Mouse (Mus musculus): ENCODE measurements around the gene Gmppa. TPM values are rescaled to one million over a fixed set of nuclear protein-coding genes. Genes with fewer than 3 reads are reported as not detected.

Gmppa gene
- polyA plus RNA-seq, 1 experiment: 70.6 TPM

- H3K4me3 ChIP-seq (ENCODE audit: insufficient read depth, low read length): no peak overlapping the region
- no peaks in the 10 kb centered on the region for H3K4me1 ChIP-seq (ENCODE audit: control insufficient read depth, insufficient read depth, low read length)
- TF ChIP-seq CTCF (IDR thresholded peaks at IDR 0.05; ENCODE audit: borderline replicate concordance, insufficient read depth, low read length) (no peak), POLR2A (IDR thresholded peaks at IDR 0.05; ENCODE audit: low read depth, low read length) (no peak)
- H3K27ac ChIP-seq (ENCODE audit: insufficient read depth, low read length): no peak overlapping the region
Measured at GRCm38 (mm10) chr1:75422216-75422822, 13.4 kb upstream of the Gmppa start.

GRCm38 (mm10) chr1:75422823-75423471 lies 12.8 kb upstream of the Gmppa start:
- no peak overlapping the region for H3K4me3 ChIP-seq (ENCODE audit: insufficient read depth, low read length)
- H3K27ac ChIP-seq (ENCODE audit: insufficient read depth, low read length): no peak overlapping the region
- no peak for TF ChIP-seq CTCF (IDR thresholded peaks at IDR 0.05; ENCODE audit: borderline replicate concordance, insufficient read depth, low read length)
- TF ChIP-seq POLR2A (IDR thresholded peaks at IDR 0.05; ENCODE audit: low read depth, low read length): no peak
- no peaks in the 10 kb centered on the region for H3K4me1 ChIP-seq (ENCODE audit: control insufficient read depth, insufficient read depth, low read length)

GRCm38 (mm10) chr1:75423780-75424390 lies 11.8 kb upstream of the Gmppa start:
- Histone ChIP-seq H3K4me1 (ENCODE audit: control insufficient read depth, insufficient read depth, low read length) (no peaks in the 10 kb centered on the region), H3K4me3 (ENCODE audit: insufficient read depth, low read length) (no peak overlapping the region), H3K27ac (ENCODE audit: insufficient read depth, low read length) (no peak overlapping the region)
- no peak for TF ChIP-seq POLR2A (IDR thresholded peaks at IDR 0.05; ENCODE audit: low read depth, low read length)

- Histone ChIP-seq H3K4me3 (ENCODE audit: insufficient read depth, low read length) (no peak overlapping the region), H3K4me1 (ENCODE audit: control insufficient read depth, insufficient read depth, low read length) (no peaks in the 10 kb centered on the region), H3K27ac (ENCODE audit: insufficient read depth, low read length) (no peak overlapping the region)
- peak; percentile 49 for TF ChIP-seq CTCF (IDR thresholded peaks at IDR 0.05; ENCODE audit: borderline replicate concordance, insufficient read depth, low read length)
- TF ChIP-seq POLR2A (IDR thresholded peaks at IDR 0.05; ENCODE audit: low read depth, low read length): no peak
Measured at GRCm38 (mm10) chr1:75425796-75426471, 9.8 kb upstream of the Gmppa start.

GRCm38 (mm10) chr1:75438782-75439181 lies 3.1 kb downstream of the Gmppa start:
- Histone ChIP-seq H3K4me3 (ENCODE audit: insufficient read depth, low read length) (no peak overlapping the region), H3K4me1 (ENCODE audit: control insufficient read depth, insufficient read depth, low read length) (no peaks in the 10 kb centered on the region), H3K27ac (ENCODE audit: insufficient read depth, low read length) (no peak overlapping the region)
- TF ChIP-seq POLR2A (IDR thresholded peaks at IDR 0.05; ENCODE audit: low read depth, low read length) (no peak), CTCF (IDR thresholded peaks at IDR 0.05; ENCODE audit: borderline replicate concordance, insufficient read depth, low read length) (no peak)

GRCm38 (mm10) chr1:75440661-75441060 lies 4.9 kb downstream of the Gmppa start:
- Histone ChIP-seq H3K4me3 (ENCODE audit: insufficient read depth, low read length) (no peak overlapping the region), H3K27ac (ENCODE audit: insufficient read depth, low read length) (no peak overlapping the region), H3K4me1 (ENCODE audit: control insufficient read depth, insufficient read depth, low read length) (no peaks in the 10 kb centered on the region)
- TF ChIP-seq CTCF (IDR thresholded peaks at IDR 0.05; ENCODE audit: borderline replicate concordance, insufficient read depth, low read length) (no peak), POLR2A (IDR thresholded peaks at IDR 0.05; ENCODE audit: low read depth, low read length) (no peak)

GRCm38 (mm10) chr1:75441471-75441996 lies 5.8 kb downstream of the Gmppa start:
- no peak overlapping the region for H3K27ac ChIP-seq (ENCODE audit: insufficient read depth, low read length)
- H3K4me3 ChIP-seq (ENCODE audit: insufficient read depth, low read length): no peak overlapping the region
- no peaks in the 10 kb centered on the region for H3K4me1 ChIP-seq (ENCODE audit: control insufficient read depth, insufficient read depth, low read length)
- no peak for TF ChIP-seq CTCF (IDR thresholded peaks at IDR 0.05; ENCODE audit: borderline replicate concordance, insufficient read depth, low read length)
- no peak for TF ChIP-seq POLR2A (IDR thresholded peaks at IDR 0.05; ENCODE audit: low read depth, low read length)

GRCm38 (mm10) chr1:75442171-75442570 lies 6.4 kb downstream of the Gmppa start:
- TF ChIP-seq POLR2A (IDR thresholded peaks at IDR 0.05; ENCODE audit: low read depth, low read length): no peak
- TF ChIP-seq CTCF (IDR thresholded peaks at IDR 0.05; ENCODE audit: borderline replicate concordance, insufficient read depth, low read length): no peak
- Histone ChIP-seq H3K4me3 (ENCODE audit: insufficient read depth, low read length) (no peak overlapping the region), H3K4me1 (ENCODE audit: control insufficient read depth, insufficient read depth, low read length) (no peaks in the 10 kb centered on the region), H3K27ac (ENCODE audit: insufficient read depth, low read length) (no peak overlapping the region)

- TF ChIP-seq CTCF (IDR thresholded peaks at IDR 0.05; ENCODE audit: borderline replicate concordance, insufficient read depth, low read length) (no peak), POLR2A (IDR thresholded peaks at IDR 0.05; ENCODE audit: low read depth, low read length) (no peak)
- H3K4me1 ChIP-seq (ENCODE audit: control insufficient read depth, insufficient read depth, low read length): 0 out of 2 replicates have a peak, but pooled peaks cover 2% of the 10 kb centered on the region
- H3K27ac ChIP-seq (ENCODE audit: insufficient read depth, low read length): no peak overlapping the region
- H3K4me3 ChIP-seq (ENCODE audit: insufficient read depth, low read length): no peak overlapping the region
Measured at GRCm38 (mm10) chr1:75442811-75443210, 7.1 kb downstream of the Gmppa start.

Data from embryonic fibroblast, embryonic 13.5 days (primary cell).